Mouse (Mus musculus) hindbrain, embryonic 15.5 days (tissue): Measurements from ENCODE around the gene Zfp451. TPM values are rescaled to one million over a fixed set of nuclear protein-coding genes. Genes with fewer than 3 reads are reported as not detected.

Source experiments
- ATAC-seq: fragments of 200-750 bp; cut with Nextera tagmentation; 2 replicates; pipeline ENCODE4 v1.8.0; 2017; ENCODE audit warnings: low read depth, moderate number of reproducible peaks, moderate TSS enrichment; ENCODE audit not compliant: low FRiP score
- H3K27ac ChIP-seq: fragments of 300-500 bp; sonication (generic); replicated peaks from 2 replicates; pipeline ENCODE4 v1.5.1; 2015; ENCODE audit warnings: mild to moderate bottlenecking, inconsistent platforms
- H3K27me3 ChIP-seq: fragments of 300-500 bp; sonication (generic); 2 replicates; pipeline ENCODE4 v1.6.1; 2015; ENCODE audit warnings: control low read depth, inconsistent platforms
- H3K36me3 ChIP-seq: fragments of 300-500 bp; sonication (generic); 2 replicates; pipeline ENCODE4 v1.6.1; 2015; ENCODE audit warnings: control low read depth, inconsistent platforms
- H3K4me1 ChIP-seq: fragments of 300-500 bp; sonication (generic); replicated peaks from 2 replicates; pipeline ENCODE4 v1.6.1; 2015; ENCODE audit warnings: control low read depth, inconsistent platforms
- H3K4me2 ChIP-seq: fragments of 300-500 bp; sonication (generic); 2 replicates; pipeline ENCODE4 v1.6.1; 2015; ENCODE audit warnings: moderate library complexity, mild to moderate bottlenecking, inconsistent platforms
- H3K4me3 ChIP-seq: fragments of 300-500 bp; sonication (generic); 2 replicates; pipeline ENCODE4 v1.5.1; 2015; ENCODE audit warnings: mild to moderate bottlenecking, inconsistent platforms
- H3K9ac ChIP-seq: fragments of 300-500 bp; sonication (generic); 2 replicates; pipeline ENCODE4 v1.6.1; 2015; ENCODE audit warnings: inconsistent platforms
- H3K9me3 ChIP-seq: fragments of 300-500 bp; sonication (generic); 2 replicates; pipeline ENCODE4 v1.6.1; 2016; ENCODE audit warnings: control low read depth, inconsistent platforms
- whole genome bisulfite sequencing: fragments of 180-500 bp; shearing (Covaris S2); methylation state at CpG from one replicate; pipeline ENCODE4 v1.1.7; 2015; 5-methylcytosine and 5-hydroxymethylcytosine counted together
- polyA plus RNA-seq: library from polyadenylated mRNA; unstranded; fragments of >200 nt; fragmentation: Nextera tagmentation; extraction: Ambion mirVana; gene quantifications from 2 replicates; pipeline ENCODE4 v1.2.1, GENCODE M21; 2015

Zfp451 gene
- polyA plus RNA-seq, 1 experiment from 2014 or later: 37.7 TPM

- Histone ChIP-seq H3K27me3 (no peaks in the 10 kb centered on the region), H3K4me2 (no peak overlapping the region), H3K36me3 (peaks cover 45% of the 10 kb centered on the region), H3K9me3 (no peaks in the 10 kb centered on the region), H3K9ac (no peak overlapping the region), H3K4me1 (no peaks in the 10 kb centered on the region), H3K27ac (no peak overlapping the region), H3K4me3 (no peak overlapping the region)
- ATAC-seq: no peak
- whole genome bisulfite sequencing: 95% methylated on average over 11 of the region's 11 CpGs
Measured at GRCm38 (mm10) chr1:33738281-33738680, 76.1 kb downstream of the Zfp451 start.

GRCm38 (mm10) chr1:33734001-33734685, 80.3 kb downstream of the Zfp451 start:
- 53% methylated on average over 5 of the region's 5 CpGs for WGBS
- Histone ChIP-seq H3K4me1 (no peaks in the 10 kb centered on the region), H3K4me2 (no peak overlapping the region), H3K9ac (no peak overlapping the region), H3K27me3 (no peaks in the 10 kb centered on the region), H3K9me3 (no peaks in the 10 kb centered on the region), H3K27ac (no peak overlapping the region), H3K4me3 (no peak overlapping the region), H3K36me3 (peaks cover 45% of the 10 kb centered on the region)
- no peak for ATAC-seq

- Histone ChIP-seq H3K36me3 (peaks cover 49% of the 10 kb centered on the region), H3K4me3 (no peak overlapping the region), H3K4me2 (no peak overlapping the region), H3K27me3 (no peaks in the 10 kb centered on the region), H3K9ac (no peak overlapping the region), H3K4me1 (no peaks in the 10 kb centered on the region), H3K27ac (no peak overlapping the region), H3K9me3 (no peaks in the 10 kb centered on the region)
- ATAC-seq: peak; percentile 25; the same call in 1 of the 2 replicates
- WGBS: 93% methylated on average over 9 of the region's 9 CpGs
Measured at GRCm38 (mm10) chr1:33733044-33733443, 81.4 kb downstream of the Zfp451 start.

- no peak overlapping the region for H3K27ac ChIP-seq
- H3K4me3 ChIP-seq: no peak overlapping the region
- WGBS: 96% methylated on average over 5 of the region's 5 CpGs
- ATAC-seq: no peak
- no peaks in the 10 kb centered on the region for H3K9me3 ChIP-seq
- no peaks in the 10 kb centered on the region for H3K27me3 ChIP-seq
- H3K36me3 ChIP-seq: peaks cover 51% of the 10 kb centered on the region
- H3K4me1 ChIP-seq: peaks cover 12% of the 10 kb centered on the region
- H3K9ac ChIP-seq: no peak overlapping the region
- H3K4me2 ChIP-seq: no peak overlapping the region
Measured at GRCm38 (mm10) chr1:33725086-33725485, 89.3 kb downstream of the Zfp451 start.

GRCm38 (mm10) chr1:33724516-33724915, 89.9 kb downstream of the Zfp451 start:
- 95% methylated on average over 6 of the region's 6 CpGs for whole genome bisulfite sequencing
- Histone ChIP-seq H3K9me3 (no peaks in the 10 kb centered on the region), H3K27ac (no peak overlapping the region), H3K4me2 (no peak overlapping the region), H3K4me1 (peaks cover 13% of the 10 kb centered on the region), H3K4me3 (no peak overlapping the region), H3K9ac (no peak overlapping the region), H3K36me3 (peaks cover 46% of the 10 kb centered on the region), H3K27me3 (no peaks in the 10 kb centered on the region)
- ATAC-seq: no peak

GRCm38 (mm10) chr1:33721020-33721419, 93.4 kb downstream of the Zfp451 start:
- ATAC-seq: no peak

GRCm38 (mm10) chr1:33720231-33720630, 94.2 kb downstream of the Zfp451 start:
- H3K9me3 ChIP-seq: no peaks in the 10 kb centered on the region
- peak overlapping the region; percentile 92 for H3K9ac ChIP-seq
- ATAC-seq: peak; percentile 65
- peak overlapping the region; percentile 95 for H3K4me3 ChIP-seq
- WGBS: under 1% methylated on average over 41 of the region's 41 CpGs
- H3K27me3 ChIP-seq: no peaks in the 10 kb centered on the region
- H3K27ac ChIP-seq: peak overlapping the region; percentile 94
- peaks cover 19% of the 10 kb centered on the region for H3K36me3 ChIP-seq
- peak overlapping the region; percentile 57 for H3K4me2 ChIP-seq
- H3K4me1 ChIP-seq: peaks cover 16% of the 10 kb centered on the region

More at GRCm38 (mm10) chr1:33721020-33721419, 93.4 kb downstream of the Zfp451 start:
- Histone ChIP-seq H3K4me3 (peak overlapping the region; percentile 95), H3K4me1 (peaks cover 16% of the 10 kb centered on the region), H3K4me2 (peak overlapping the region; percentile 57), H3K27me3 (no peaks in the 10 kb centered on the region), H3K9ac (peak overlapping the region; percentile 92; the same call in 1 of the 2 replicates), H3K27ac (no peak overlapping the region), H3K36me3 (peaks cover 27% of the 10 kb centered on the region), H3K9me3 (no peaks in the 10 kb centered on the region)
- WGBS: 82% methylated on average over 7 of the region's 7 CpGs

GRCm38 (mm10) chr1:33719733-33720225, 94.6 kb downstream of the Zfp451 start, which contains the start of gene Rab23:
Gene Rab23, plus strand, starts transcription at chr1:33719887.
- H3K27me3 ChIP-seq: no peaks in the 10 kb centered on the region
- under 1% methylated on average over 51 of the region's 54 CpGs for WGBS

GRCm38 (mm10) chr1:33717636-33718035, 96.8 kb downstream of the Zfp451 start:
- no peak for ATAC-seq
- Histone ChIP-seq H3K36me3 (peaks cover 6% of the 10 kb centered on the region; the same call in 1 of the 2 replicates), H3K4me2 (no peak overlapping the region), H3K4me3 (no peak overlapping the region), H3K9ac (no peak overlapping the region), H3K27me3 (no peaks in the 10 kb centered on the region), H3K27ac (no peak overlapping the region), H3K9me3 (no peaks in the 10 kb centered on the region), H3K4me1 (peaks cover 16% of the 10 kb centered on the region)
- WGBS: 93% methylated on average over 1 of the region's 1 CpGs

More at GRCm38 (mm10) chr1:33719733-33720225, 94.6 kb downstream of the Zfp451 start, which contains the start of gene Rab23:
- Histone ChIP-seq H3K27ac (peak within 1 kb of the TSS; percentile 94), H3K9ac (peak within 1 kb of the TSS; percentile 92), H3K4me2 (peak within 1 kb of the TSS; percentile 57), H3K36me3 (peaks cover 16% of the 10 kb centered on the region), H3K4me3 (peak within 1 kb of the TSS; percentile 95), H3K4me1 (peaks cover 16% of the 10 kb centered on the region), H3K9me3 (no peaks in the 10 kb centered on the region)
- peak; percentile 98 for ATAC-seq

GRCm38 (mm10) chr1:33714796-33715195, 99.6 kb downstream of the Zfp451 start:
- Histone ChIP-seq H3K27ac (no peak overlapping the region), H3K36me3 (no peaks in the 10 kb centered on the region), H3K27me3 (no peaks in the 10 kb centered on the region), H3K4me2 (peak overlapping the region; percentile 35), H3K9me3 (no peaks in the 10 kb centered on the region), H3K4me1 (0 out of 2 replicates have a peak, but pooled peaks cover 4% of the 10 kb centered on the region), H3K9ac (no peak overlapping the region), H3K4me3 (no peak overlapping the region)
- 5% methylated on average over 10 of the region's 10 CpGs for WGBS
- ATAC-seq: no peak

GRCm38 (mm10) chr1:33712026-33712425, 102.4 kb downstream of the Zfp451 start:
- Histone ChIP-seq H3K27ac (no peak overlapping the region), H3K4me2 (no peak overlapping the region), H3K4me1 (no peaks in the 10 kb centered on the region), H3K27me3 (no peaks in the 10 kb centered on the region), H3K4me3 (no peak overlapping the region), H3K36me3 (no peaks in the 10 kb centered on the region), H3K9me3 (no peaks in the 10 kb centered on the region), H3K9ac (no peak overlapping the region)
- no peak for ATAC-seq
- WGBS: 86% methylated on average over 5 of the region's 5 CpGs
